Mouse (Mus musculus) CD8-positive naive resting alpha-beta T cell, adult 2 months (primary cell): Measurements from ENCODE around the gene Serpinb6a.

Experiments
- DNase-seq, 2 experiments: peaks; one replicate each; pipeline ENCODE4 v3.0.0; 2022; ENCODE audit warnings: low read depth in 2 of 2, low spot score in 2 of 2

Gene Serpinb6a

DNA sequence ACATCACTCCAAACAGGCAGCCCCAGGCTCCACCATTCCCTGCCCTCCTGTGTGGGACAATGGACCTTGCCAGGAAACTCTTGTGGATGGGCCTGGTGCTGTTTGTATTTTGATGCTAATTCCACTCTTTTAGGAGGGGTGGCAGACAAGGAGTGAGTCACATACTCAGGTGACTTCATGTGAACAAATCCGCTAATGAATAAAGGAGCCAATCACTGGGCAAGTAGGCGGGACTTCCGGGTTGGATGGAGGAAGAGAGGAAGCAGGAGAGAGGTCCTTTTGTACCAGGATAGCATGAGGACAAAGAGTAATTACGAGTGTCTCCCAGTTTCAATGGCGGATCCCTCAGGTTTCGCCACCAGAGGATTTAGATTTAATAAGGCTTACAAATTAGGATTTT, 81.6 kb downstream of the Serpinb6a start:
- no peak for DNase-seq

DNA sequence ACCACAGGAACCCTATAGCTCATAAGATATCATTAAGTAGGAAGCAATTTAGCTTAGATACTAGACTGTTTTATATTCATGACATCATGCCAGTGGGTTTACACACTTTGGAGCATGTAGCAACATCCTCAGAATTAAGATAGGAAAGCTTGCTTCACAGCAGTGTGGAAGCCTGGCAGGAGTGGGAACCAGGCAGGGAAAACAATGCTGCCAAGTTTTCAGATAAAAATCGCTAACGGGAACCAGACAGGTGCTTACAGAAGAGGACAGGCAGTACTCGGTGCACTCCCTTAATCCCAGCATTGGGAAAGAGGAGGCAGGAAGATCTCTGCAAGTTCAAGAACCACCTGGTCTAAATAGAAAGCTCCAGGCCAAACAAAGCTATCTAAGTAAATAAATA, 95.8 kb downstream of the Serpinb6a start:
- no peak for DNase-seq

DNA sequence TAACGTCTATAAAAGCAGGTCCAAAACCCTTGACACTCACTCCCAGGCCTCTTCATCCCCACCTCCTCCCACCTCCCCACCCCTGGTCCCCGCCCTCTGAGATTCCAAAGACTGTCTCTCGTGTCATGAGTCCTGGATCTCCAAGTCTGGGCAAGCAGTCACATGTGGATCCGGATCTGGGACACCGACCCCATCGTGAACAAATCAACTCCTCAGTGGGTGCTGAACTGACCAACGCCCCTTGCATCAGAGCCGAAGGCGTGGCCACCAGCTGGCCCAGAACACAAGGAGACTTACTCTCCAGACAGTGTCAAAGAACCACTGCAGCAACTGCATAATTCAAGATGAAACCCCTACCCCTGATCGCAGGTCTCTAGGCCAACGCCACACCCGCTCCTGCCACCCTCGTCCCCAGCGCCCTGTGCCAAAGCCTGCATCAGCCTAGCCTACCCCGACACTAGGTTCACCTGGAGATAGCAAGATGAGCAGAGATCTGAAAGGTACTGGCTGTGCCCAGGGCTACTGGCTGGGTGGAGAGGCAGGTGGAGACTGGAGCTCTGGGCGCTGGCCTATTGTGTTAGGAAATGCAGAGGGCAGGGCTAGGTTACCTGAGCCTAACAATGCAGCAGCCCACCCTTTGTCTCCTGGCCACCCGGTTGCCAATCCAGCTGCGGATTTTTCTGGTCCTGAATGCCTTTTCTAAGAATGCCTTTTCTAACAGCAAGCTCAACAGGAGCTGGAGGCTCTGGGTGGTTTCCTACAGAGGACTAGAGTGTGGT, 97.2 kb downstream of the Serpinb6a start, which contains the start of gene Serpinb6c:
Gene Serpinb6c (minus strand): TSS at position 533 of the 779 bp plus-strand sequence.
- DNase-seq: no peak

DNA sequence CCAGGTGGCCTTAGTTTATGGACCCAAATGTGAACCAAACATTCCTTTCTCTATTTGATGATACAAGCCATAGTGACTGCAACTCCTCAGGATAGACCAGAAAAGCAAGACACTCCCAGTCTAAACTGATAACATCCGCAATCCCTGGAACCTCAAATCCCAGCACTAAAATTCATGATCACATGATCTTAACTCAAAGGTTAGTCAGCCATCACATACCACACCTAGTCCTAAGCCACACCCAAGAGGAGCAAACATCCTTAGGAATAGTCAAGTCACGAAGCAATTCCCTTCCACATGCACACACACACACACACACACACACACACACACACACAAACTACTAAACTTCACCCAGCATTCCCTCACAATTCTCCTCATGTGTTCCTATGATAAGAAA, 99.3 kb downstream of the Serpinb6a start:
- DNase-seq: no peak

DNA sequence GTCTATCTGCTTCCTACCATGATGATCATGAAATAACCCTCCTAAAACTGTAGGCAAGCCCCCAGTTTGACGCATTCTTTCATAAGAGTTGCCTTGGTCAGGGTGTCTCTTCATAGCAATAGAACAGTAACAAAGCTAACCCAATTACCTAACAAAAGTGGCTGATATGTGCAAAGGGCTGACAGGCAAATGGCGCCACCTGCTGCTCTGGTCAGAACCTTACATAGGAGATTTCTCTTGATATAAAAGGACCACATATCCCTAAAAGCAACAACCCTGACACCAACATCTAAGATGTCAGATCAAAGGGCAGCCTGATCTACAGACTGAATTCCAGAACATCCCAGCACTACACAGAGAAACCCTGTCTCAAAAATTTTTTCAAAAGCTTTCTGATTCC, 108.4 kb downstream of the Serpinb6a start:
- no peak for DNase-seq
